Mouse (Mus musculus) liver, embryonic 14.5 days (tissue): ENCODE results near the gene Herpud1.

ENCODE experiments used
- CTCF ChIP-seq: IDR thresholded peaks from 2 replicates; pipeline ENCODE4 v1.5.1; 2016; ENCODE audit warnings: antibody characterized with exemption, low read depth, control low read depth
- EP300 ChIP-seq: IDR thresholded peaks from 2 replicates; pipeline ENCODE4 v1.6.1; 2016; ENCODE audit warnings: antibody characterized with exemption, low read depth

GRCm38 (mm10) chr8:94429376-94429775 lies 43.1 kb downstream of the Herpud1 start:
- no peak for TF ChIP-seq EP300
- TF ChIP-seq CTCF = no peak
